Mouse (Mus musculus): ENCODE data around the gene Usp15. TPM values are rescaled to one million over a fixed set of nuclear protein-coding genes. Genes with fewer than 3 reads are reported as not detected.

Usp15 gene
- polyA plus RNA-seq, 1 experiment from 2014 or later: 59.2 TPM

DNA sequence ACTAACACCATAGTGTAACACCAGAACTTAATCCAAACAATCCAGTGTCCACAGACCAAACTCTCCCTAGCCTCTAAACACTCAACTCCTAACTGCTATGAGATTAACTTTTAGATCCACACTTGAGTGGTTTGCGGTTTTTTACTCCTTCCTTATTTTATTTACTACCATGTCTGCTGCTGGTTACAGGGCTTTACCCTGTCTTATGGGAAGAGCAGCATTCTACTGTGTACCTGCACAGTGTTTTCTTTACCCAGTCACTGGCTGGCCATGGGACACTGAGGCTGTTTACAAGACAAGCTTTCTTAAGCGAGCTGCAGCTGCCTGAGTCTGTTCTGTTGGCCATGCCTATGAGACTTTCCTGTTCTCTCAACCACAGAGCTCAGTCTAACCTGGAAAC is 13.1 kb downstream of the Usp15 start:
- H3K4me3 ChIP-seq (replicated peaks; ENCODE audit: low read depth, low read length): no peak overlapping the region
- DNase-seq (ENCODE audit: low spot score) (no peak), ATAC-seq (replicated peaks; ENCODE audit: low FRiP score, low read depth) (0 out of 2 replicates have a peak, but pooled peaks have one; percentile 43)
- no peaks in the 10 kb centered on the region for H3K27me3 ChIP-seq (ENCODE audit: insufficient read depth, low read length)
- WGBS: 29% methylated on average over 2 of the region's 2 CpGs
- no peak for TF ChIP-seq CTCF (IDR thresholded peaks at IDR 0.05; ENCODE audit: low read depth)
- H3K27ac ChIP-seq: 0 out of 2 replicates have a peak overlapping the region, but pooled peaks have one; percentile 60
- H3K4me2 ChIP-seq (ENCODE audit: low read length): no peak overlapping the region
- no peaks in the 10 kb centered on the region; the same call in 1 of the 2 replicates for H3K36me3 ChIP-seq (ENCODE audit: insufficient read depth, low read length)
- H3K4me1 ChIP-seq (replicated peaks; ENCODE audit: insufficient read depth, low read length): peaks cover 4% of the 10 kb centered on the region; the same call in 1 of the 2 replicates
- H3K9me3 ChIP-seq (replicated peaks; ENCODE audit: low read length): no peaks in the 10 kb centered on the region
- no peak overlapping the region for H3K9ac ChIP-seq (ENCODE audit: low read depth, low read length)

DNA sequence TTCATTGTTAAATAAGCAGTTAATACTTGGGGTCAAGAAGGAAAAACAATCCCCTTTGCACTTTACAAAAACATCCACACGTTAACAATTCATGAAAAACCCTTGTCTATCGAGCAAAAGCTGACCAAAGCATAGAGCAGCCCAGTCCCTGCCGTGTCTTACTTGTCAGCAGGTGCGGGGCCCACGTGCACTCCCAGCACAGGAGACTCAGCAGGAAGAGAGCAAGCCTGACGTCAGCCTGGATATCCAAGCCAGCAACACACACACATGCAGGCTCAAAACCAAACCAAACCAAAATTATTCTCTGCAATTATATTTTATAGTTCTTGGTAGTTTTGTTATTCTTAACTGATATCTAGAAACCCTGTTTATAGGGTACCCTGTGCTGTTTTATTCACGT is 13.6 kb downstream of the Usp15 start:
- no peak overlapping the region for H3K9ac ChIP-seq (ENCODE audit: low read depth, low read length)
- peaks cover 4% of the 10 kb centered on the region; the same call in 1 of the 2 replicates for H3K4me1 ChIP-seq (replicated peaks; ENCODE audit: insufficient read depth, low read length)
- ATAC-seq (replicated peaks; ENCODE audit: low FRiP score, low read depth) (peak; percentile 74; the same call in 1 of the 2 replicates), DNase-seq (ENCODE audit: low spot score) (no peak)
- no peak overlapping the region for H3K4me3 ChIP-seq (replicated peaks; ENCODE audit: low read depth, low read length)
- no peaks in the 10 kb centered on the region for H3K9me3 ChIP-seq (replicated peaks; ENCODE audit: low read length)
- H3K36me3 ChIP-seq (ENCODE audit: insufficient read depth, low read length): peaks cover 4% of the 10 kb centered on the region; the same call in 1 of the 2 replicates
- WGBS: 34% methylated on average over 7 of the region's 7 CpGs
- H3K4me2 ChIP-seq (ENCODE audit: low read length): no peak overlapping the region
- no peaks in the 10 kb centered on the region for H3K27me3 ChIP-seq (ENCODE audit: insufficient read depth, low read length)
- TF ChIP-seq CTCF (IDR thresholded peaks at IDR 0.05; ENCODE audit: low read depth): no peak
- no peak overlapping the region for H3K27ac ChIP-seq

DNA sequence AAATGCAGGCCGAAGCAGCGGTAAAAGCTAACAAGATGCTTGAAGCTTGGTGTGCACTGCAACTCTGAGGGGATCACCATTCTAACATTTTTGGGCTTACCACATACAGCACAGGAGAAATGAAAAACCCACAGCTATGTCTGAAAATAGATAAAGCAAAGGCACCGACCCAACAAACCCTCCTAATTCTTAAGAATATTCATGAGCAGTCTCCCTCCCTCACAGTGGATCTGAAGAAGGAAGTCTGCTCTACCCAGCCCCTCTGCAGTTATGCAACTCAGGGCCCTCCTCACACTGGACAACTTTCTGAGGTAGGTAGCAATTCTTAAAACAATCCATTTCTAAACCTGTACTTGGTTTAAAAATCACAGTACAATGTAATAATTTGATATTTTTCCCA is 14.4 kb downstream of the Usp15 start:
- peaks cover 4% of the 10 kb centered on the region; the same call in 1 of the 2 replicates for H3K4me1 ChIP-seq (replicated peaks; ENCODE audit: insufficient read depth, low read length)
- H3K27ac ChIP-seq: no peak overlapping the region
- H3K4me3 ChIP-seq (replicated peaks; ENCODE audit: low read depth, low read length): no peak overlapping the region
- DNase-seq (ENCODE audit: low spot score) (no peak), ATAC-seq (replicated peaks; ENCODE audit: low FRiP score, low read depth) (no peak)
- H3K36me3 ChIP-seq (ENCODE audit: insufficient read depth, low read length): peaks cover 7% of the 10 kb centered on the region; the same call in 1 of the 2 replicates
- 84% methylated on average over 3 of the region's 3 CpGs for WGBS
- TF ChIP-seq CTCF (IDR thresholded peaks at IDR 0.05; ENCODE audit: low read depth): no peak
- no peak overlapping the region for H3K4me2 ChIP-seq (ENCODE audit: low read length)
- H3K27me3 ChIP-seq (ENCODE audit: insufficient read depth, low read length): no peaks in the 10 kb centered on the region
- H3K9ac ChIP-seq (ENCODE audit: low read depth, low read length): no peak overlapping the region
- no peaks in the 10 kb centered on the region for H3K9me3 ChIP-seq (replicated peaks; ENCODE audit: low read length)

DNA sequence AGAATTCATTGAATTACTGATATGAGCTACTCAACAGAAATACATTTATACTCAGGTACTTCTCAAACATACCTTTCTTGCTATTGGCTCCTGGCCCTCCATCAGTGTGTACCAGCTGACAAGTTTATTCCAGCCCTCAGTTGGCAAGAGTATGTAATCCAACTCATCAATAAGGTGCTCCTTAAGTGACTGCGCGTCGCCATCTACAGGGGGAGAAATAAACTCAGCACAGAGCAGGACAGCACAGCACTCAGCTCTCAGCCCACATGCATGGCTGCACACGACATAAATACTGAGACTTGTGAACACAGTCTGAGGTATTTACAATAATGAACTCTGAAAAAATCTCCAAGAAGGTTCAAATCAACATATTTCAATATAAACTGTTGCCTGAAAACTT is 21.0 kb downstream of the Usp15 start:
- WGBS: 59% methylated on average over 4 of the region's 4 CpGs
- Histone ChIP-seq H3K27ac (no peak overlapping the region), H3K9me3 (replicated peaks; ENCODE audit: low read length) (no peaks in the 10 kb centered on the region), H3K4me2 (ENCODE audit: low read length) (no peak overlapping the region), H3K4me3 (replicated peaks; ENCODE audit: low read depth, low read length) (no peak overlapping the region), H3K9ac (ENCODE audit: low read depth, low read length) (no peak overlapping the region), H3K36me3 (ENCODE audit: insufficient read depth, low read length) (peaks cover 12% of the 10 kb centered on the region; the same call in 1 of the 2 replicates), H3K27me3 (ENCODE audit: insufficient read depth, low read length) (no peaks in the 10 kb centered on the region), H3K4me1 (replicated peaks; ENCODE audit: insufficient read depth, low read length) (no peaks in the 10 kb centered on the region)
- peak; percentile 36; the same call in 1 of the 2 replicates for ATAC-seq (replicated peaks; ENCODE audit: low FRiP score, low read depth)
- peak; percentile 43; the same call in 1 of the 2 replicates for TF ChIP-seq CTCF (IDR thresholded peaks at IDR 0.05; ENCODE audit: low read depth)
- DNase-seq (ENCODE audit: low spot score): no peak

DNA sequence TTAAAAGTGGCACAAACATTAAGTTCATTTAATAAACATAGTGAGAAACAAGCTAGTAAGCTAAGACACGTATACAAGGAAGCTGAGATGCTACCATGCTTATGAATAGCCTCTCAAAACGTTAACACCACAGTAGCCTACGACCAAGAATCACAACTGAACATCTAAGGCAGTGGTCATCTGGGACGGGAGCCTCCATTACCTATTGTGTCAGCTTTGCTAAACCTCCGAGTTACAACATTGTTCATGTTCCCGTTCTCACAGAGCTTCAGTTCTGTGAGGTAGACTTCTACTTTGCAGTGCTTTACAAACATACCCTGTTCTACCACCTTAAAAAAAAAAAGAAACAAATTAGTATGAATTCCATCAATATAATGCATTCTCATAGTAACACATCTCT is 25.9 kb downstream of the Usp15 start:
- H3K4me1 ChIP-seq (replicated peaks; ENCODE audit: insufficient read depth, low read length): no peaks in the 10 kb centered on the region
- TF ChIP-seq CTCF (IDR thresholded peaks at IDR 0.05; ENCODE audit: low read depth): no peak
- 87% methylated on average over 6 of the region's 6 CpGs for WGBS
- H3K36me3 ChIP-seq (ENCODE audit: insufficient read depth, low read length): peaks cover 24% of the 10 kb centered on the region
- no peak overlapping the region for H3K9ac ChIP-seq (ENCODE audit: low read depth, low read length)
- H3K27me3 ChIP-seq (ENCODE audit: insufficient read depth, low read length): no peaks in the 10 kb centered on the region
- DNase-seq (ENCODE audit: low spot score): no peak
- H3K4me3 ChIP-seq (replicated peaks; ENCODE audit: low read depth, low read length): no peak overlapping the region
- H3K27ac ChIP-seq: no peak overlapping the region
- no peak overlapping the region for H3K4me2 ChIP-seq (ENCODE audit: low read length)
- H3K9me3 ChIP-seq (replicated peaks; ENCODE audit: low read length): no peaks in the 10 kb centered on the region
- no peak for ATAC-seq (replicated peaks; ENCODE audit: low FRiP score, low read depth)

DNA sequence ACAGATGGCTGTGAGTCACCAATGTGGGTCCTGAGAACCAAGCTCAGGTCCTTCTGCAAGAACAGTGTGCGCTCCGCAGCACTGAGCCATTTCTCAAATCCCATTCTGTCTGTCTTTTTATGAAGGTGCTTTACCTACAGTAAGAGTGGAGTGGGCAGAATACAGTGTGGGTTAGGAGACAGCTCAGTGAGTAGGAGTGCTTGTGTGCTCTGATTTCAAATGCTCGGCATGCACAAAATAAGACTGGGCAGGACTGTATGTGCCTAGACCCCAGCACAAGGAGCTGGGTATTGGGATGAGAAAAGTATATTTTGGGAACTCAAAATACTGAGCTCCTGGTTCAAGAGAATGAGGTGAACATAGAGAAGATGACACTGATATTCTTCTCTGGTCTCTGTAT is 31.3 kb downstream of the Usp15 start:
- Histone ChIP-seq H3K27ac (no peak overlapping the region), H3K9me3 (replicated peaks; ENCODE audit: low read length) (no peaks in the 10 kb centered on the region), H3K4me3 (replicated peaks; ENCODE audit: low read depth, low read length) (no peak overlapping the region), H3K4me2 (ENCODE audit: low read length) (no peak overlapping the region), H3K4me1 (replicated peaks; ENCODE audit: insufficient read depth, low read length) (no peaks in the 10 kb centered on the region), H3K27me3 (ENCODE audit: insufficient read depth, low read length) (no peaks in the 10 kb centered on the region), H3K36me3 (ENCODE audit: insufficient read depth, low read length) (peaks cover 26% of the 10 kb centered on the region), H3K9ac (ENCODE audit: low read depth, low read length) (no peak overlapping the region)
- WGBS: 95% methylated on average over 3 of the region's 3 CpGs
- ATAC-seq (replicated peaks; ENCODE audit: low FRiP score, low read depth) (no peak), DNase-seq (ENCODE audit: low spot score) (no peak)
- no peak for TF ChIP-seq CTCF (IDR thresholded peaks at IDR 0.05; ENCODE audit: low read depth)

DNA sequence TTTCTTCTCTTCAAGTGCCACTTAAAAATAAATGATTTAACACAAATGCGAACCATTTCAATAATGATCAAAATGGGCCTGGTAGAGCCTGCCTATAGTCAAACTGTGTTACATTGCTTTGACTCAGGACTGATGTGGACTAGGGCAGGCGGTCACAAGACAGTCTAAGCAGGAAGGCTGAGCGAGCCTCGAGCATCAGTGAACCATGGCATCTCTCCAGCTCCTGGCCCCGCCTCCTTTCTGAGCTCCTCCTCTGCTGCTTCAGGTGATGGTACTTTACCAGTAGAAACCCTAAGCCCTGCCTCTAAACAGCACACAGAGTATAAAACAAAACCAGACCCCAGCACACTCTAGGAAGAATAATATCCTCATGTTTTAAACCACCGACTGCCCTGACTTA is 36.3 kb downstream of the Usp15 start:
- peak; percentile 59 for DNase-seq (ENCODE audit: low spot score)
- Histone ChIP-seq H3K9ac (ENCODE audit: low read depth, low read length) (no peak overlapping the region), H3K27me3 (ENCODE audit: insufficient read depth, low read length) (no peaks in the 10 kb centered on the region), H3K4me2 (ENCODE audit: low read length) (no peak overlapping the region), H3K4me3 (replicated peaks; ENCODE audit: low read depth, low read length) (no peak overlapping the region), H3K9me3 (replicated peaks; ENCODE audit: low read length) (no peaks in the 10 kb centered on the region), H3K36me3 (ENCODE audit: insufficient read depth, low read length) (peaks cover 8% of the 10 kb centered on the region; the same call in 1 of the 2 replicates), H3K4me1 (replicated peaks; ENCODE audit: insufficient read depth, low read length) (no peaks in the 10 kb centered on the region), H3K27ac (no peak overlapping the region)
- ATAC-seq (replicated peaks; ENCODE audit: low FRiP score, low read depth): peak; percentile 91
- 54% methylated on average over 6 of the region's 6 CpGs for WGBS
- no peak for TF ChIP-seq CTCF (IDR thresholded peaks at IDR 0.05; ENCODE audit: low read depth)
